Mouse (Mus musculus): Measurements from ENCODE around the gene Ppp2r5a. TPM values are rescaled to one million over a fixed set of nuclear protein-coding genes. Genes with fewer than 3 reads are reported as not detected.

The Ppp2r5a gene
- polyA plus RNA-seq, 1 experiment from 2014 or later: 12.3 TPM

- 87% methylated on average over 6 of the region's 6 CpGs for WGBS
Observed at GRCm38 (mm10) chr1:191414432-191414831, 11.4 kb upstream of the Ppp2r5a start.

GRCm38 (mm10) chr1:191413691-191414415, 10.8 kb upstream of the Ppp2r5a start:
- no peaks in the 10 kb centered on the region for H3K9me3 ChIP-seq
- H3K36me3 ChIP-seq: no peaks in the 10 kb centered on the region
- WGBS: 59% methylated on average over 6 of the region's 6 CpGs
- ATAC-seq (ENCODE audit: low FRiP score, low read depth): no peak
- no peak overlapping the region for H3K4me2 ChIP-seq (replicated peaks)
- H3K9ac ChIP-seq (replicated peaks): no peak overlapping the region
- H3K27ac ChIP-seq (replicated peaks): no peak overlapping the region
- no peaks in the 10 kb centered on the region for H3K4me1 ChIP-seq
- H3K27me3 ChIP-seq: no peaks in the 10 kb centered on the region
- H3K4me3 ChIP-seq: no peak overlapping the region

More at GRCm38 (mm10) chr1:191414432-191414831, 11.4 kb upstream of the Ppp2r5a start:
- Histone ChIP-seq H3K4me3 (no peak overlapping the region), H3K4me1 (no peaks in the 10 kb centered on the region), H3K9me3 (no peaks in the 10 kb centered on the region), H3K36me3 (no peaks in the 10 kb centered on the region), H3K27ac (replicated peaks) (no peak overlapping the region), H3K4me2 (replicated peaks) (no peak overlapping the region), H3K27me3 (no peaks in the 10 kb centered on the region), H3K9ac (replicated peaks) (no peak overlapping the region)
- ATAC-seq (ENCODE audit: low FRiP score, low read depth): no peak

GRCm38 (mm10) chr1:191410294-191411036, 7.4 kb upstream of the Ppp2r5a start:
- no peaks in the 10 kb centered on the region for H3K4me1 ChIP-seq
- no peaks in the 10 kb centered on the region for H3K9me3 ChIP-seq
- ATAC-seq (ENCODE audit: low FRiP score, low read depth): no peak
- H3K27ac ChIP-seq (replicated peaks): no peak overlapping the region
- WGBS: 55% methylated on average over 10 of the region's 10 CpGs
- no peak overlapping the region for H3K4me3 ChIP-seq
- H3K36me3 ChIP-seq: no peaks in the 10 kb centered on the region
- H3K9ac ChIP-seq (replicated peaks): no peak overlapping the region
- H3K27me3 ChIP-seq: no peaks in the 10 kb centered on the region
- H3K4me2 ChIP-seq (replicated peaks): no peak overlapping the region

- ATAC-seq (ENCODE audit: low FRiP score, low read depth): no peak
- Histone ChIP-seq H3K4me1 (no peaks in the 10 kb centered on the region), H3K4me2 (replicated peaks) (no peak overlapping the region), H3K9ac (replicated peaks) (no peak overlapping the region), H3K27ac (replicated peaks) (no peak overlapping the region), H3K36me3 (no peaks in the 10 kb centered on the region), H3K9me3 (no peaks in the 10 kb centered on the region), H3K4me3 (no peak overlapping the region), H3K27me3 (no peaks in the 10 kb centered on the region; the same call in 1 of the 2 replicates)
- WGBS: 74% methylated on average over 12 of the region's 12 CpGs
Observed at GRCm38 (mm10) chr1:191407246-191407645, 4.2 kb upstream of the Ppp2r5a start.

GRCm38 (mm10) chr1:191406516-191406915, 3.4 kb upstream of the Ppp2r5a start:
- H3K27ac ChIP-seq (replicated peaks): no peak overlapping the region
- no peak overlapping the region for H3K4me3 ChIP-seq
- no peak overlapping the region for H3K4me2 ChIP-seq (replicated peaks)
- 94% methylated on average over 8 of the region's 8 CpGs for WGBS
- H3K9ac ChIP-seq (replicated peaks): no peak overlapping the region
- no peaks in the 10 kb centered on the region; the same call in 1 of the 2 replicates for H3K27me3 ChIP-seq
- H3K9me3 ChIP-seq: no peaks in the 10 kb centered on the region
- H3K4me1 ChIP-seq: no peaks in the 10 kb centered on the region
- no peak for ATAC-seq (ENCODE audit: low FRiP score, low read depth)
- no peaks in the 10 kb centered on the region for H3K36me3 ChIP-seq

GRCm38 (mm10) chr1:191404721-191405329, 1.8 kb upstream of the Ppp2r5a start:
- Histone ChIP-seq H3K27ac (replicated peaks) (no peak overlapping the region), H3K27me3 (no peaks in the 10 kb centered on the region; the same call in 1 of the 2 replicates), H3K4me1 (no peaks in the 10 kb centered on the region), H3K9me3 (no peaks in the 10 kb centered on the region), H3K4me3 (no peak overlapping the region), H3K4me2 (replicated peaks) (no peak overlapping the region), H3K9ac (replicated peaks) (no peak overlapping the region), H3K36me3 (no peaks in the 10 kb centered on the region)
- no peak for ATAC-seq (ENCODE audit: low FRiP score, low read depth)
- 90% methylated on average over 10 of the region's 10 CpGs for WGBS

GRCm38 (mm10) chr1:191404301-191404700, 1.2 kb upstream of the Ppp2r5a start:
- Histone ChIP-seq H3K4me3 (no peak overlapping the region), H3K4me1 (no peaks in the 10 kb centered on the region), H3K27me3 (no peaks in the 10 kb centered on the region; the same call in 1 of the 2 replicates), H3K9ac (replicated peaks) (no peak overlapping the region), H3K4me2 (replicated peaks) (no peak overlapping the region), H3K9me3 (no peaks in the 10 kb centered on the region), H3K36me3 (no peaks in the 10 kb centered on the region), H3K27ac (replicated peaks) (no peak overlapping the region)
- 40% methylated on average over 1 of the region's 1 CpGs for WGBS
- no peak for ATAC-seq (ENCODE audit: low FRiP score, low read depth)

GRCm38 (mm10) chr1:191402506-191402905, 566 bp downstream of the Ppp2r5a start:
- H3K27me3 ChIP-seq: no peaks in the 10 kb centered on the region; the same call in 1 of the 2 replicates
- no peaks in the 10 kb centered on the region for H3K4me1 ChIP-seq
- H3K9ac ChIP-seq (replicated peaks): no peak overlapping the region
- no peak for ATAC-seq (ENCODE audit: low FRiP score, low read depth)
- 57% methylated on average over 7 of the region's 7 CpGs for WGBS
- H3K4me3 ChIP-seq: no peak overlapping the region
- H3K9me3 ChIP-seq: no peaks in the 10 kb centered on the region
- no peak overlapping the region for H3K27ac ChIP-seq (replicated peaks)
- no peaks in the 10 kb centered on the region for H3K36me3 ChIP-seq
- no peak overlapping the region for H3K4me2 ChIP-seq (replicated peaks)

- ATAC-seq (ENCODE audit: low FRiP score, low read depth): peak; percentile 99
- Histone ChIP-seq H3K9ac (replicated peaks) (peak overlapping the region; percentile 83), H3K4me1 (peaks cover 4% of the 10 kb centered on the region; the same call in 1 of the 2 replicates), H3K4me3 (peak overlapping the region; percentile 80), H3K9me3 (no peaks in the 10 kb centered on the region), H3K36me3 (no peaks in the 10 kb centered on the region), H3K27ac (replicated peaks) (peak overlapping the region; percentile 91), H3K27me3 (peaks cover 8% of the 10 kb centered on the region), H3K4me2 (replicated peaks) (peak overlapping the region; percentile 69)
- WGBS: under 1% methylated on average over 82 of the region's 82 CpGs
Observed at GRCm38 (mm10) chr1:191396897-191397849, 5.9 kb downstream of the Ppp2r5a start.

- H3K9ac ChIP-seq (replicated peaks): peak overlapping the region; percentile 83
- peak overlapping the region; percentile 80 for H3K4me3 ChIP-seq
- H3K4me2 ChIP-seq (replicated peaks): peak overlapping the region; percentile 69
- peak; percentile 35 for ATAC-seq (ENCODE audit: low FRiP score, low read depth)
- H3K9me3 ChIP-seq: no peaks in the 10 kb centered on the region
- WGBS: under 1% methylated on average over 47 of the region's 74 CpGs
- peaks cover 4% of the 10 kb centered on the region; the same call in 1 of the 2 replicates for H3K4me1 ChIP-seq
- H3K36me3 ChIP-seq: no peaks in the 10 kb centered on the region
- peaks cover 8% of the 10 kb centered on the region for H3K27me3 ChIP-seq
- peak overlapping the region; percentile 78 for H3K27ac ChIP-seq (replicated peaks)
Observed at GRCm38 (mm10) chr1:191396446-191396845, 6.6 kb downstream of the Ppp2r5a start.

GRCm38 (mm10) chr1:191395871-191396433, 7.1 kb downstream of the Ppp2r5a start:
- Histone ChIP-seq H3K4me2 (replicated peaks) (peak overlapping the region; percentile 69), H3K9ac (replicated peaks) (peak overlapping the region; percentile 83), H3K27ac (replicated peaks) (peak overlapping the region; percentile 78; the same call in 1 of the 2 replicates), H3K4me1 (peaks cover 4% of the 10 kb centered on the region; the same call in 1 of the 2 replicates), H3K4me3 (peak overlapping the region; percentile 80), H3K9me3 (no peaks in the 10 kb centered on the region), H3K36me3 (no peaks in the 10 kb centered on the region), H3K27me3 (peaks cover 8% of the 10 kb centered on the region)
- WGBS: under 1% methylated on average over 43 of the region's 43 CpGs
- ATAC-seq (ENCODE audit: low FRiP score, low read depth): no peak

Measured in midbrain, embryonic 12.5 days (tissue).